In genomic region chr13:54328954-54329490, GRCm38 (mm10) we compare ENCODE assay signal across 13 mouse cellular contexts. TPM values are rescaled to one million over a fixed set of nuclear protein-coding genes. Genes with fewer than 3 reads are reported as not detected.
DNase-seq lines count a peak whose midpoint lies in the region; ATAC-seq lines count a peak whose summit lies in the region.
"Had no signal": no experiment of that assay in that cellular context is flagged by ENCODE, and none has a peak within 500 bp of the region (broad histone marks: within the 10 kb centered on the region; RNA-seq: fewer than 3 reads in every experiment).

No protein-coding gene starts in this region.

- ATAC-seq in forebrain, embryonic 13.5 days: no peak
- ATAC-seq in hindbrain, embryonic 16.5 days: no peak
- ATAC-seq in midbrain, embryonic 16.5 days: no peak
- no peak for ATAC-seq in monocyte, adult 5-6 weeks (replicated peaks; ENCODE audit: insufficient number of reproducible peaks, low FRiP score, low TSS enrichment, poor library complexity, severe bottlenecking)
- ATAC-seq: CD4-positive, CD25-positive, alpha-beta regulatory T cell, adult 4 months had no signal

- H3K27ac ChIP-seq in forebrain, embryonic 13.5 days: peak overlapping the region; percentile 52
- 0 out of 2 replicates have a peak overlapping the region, but pooled peaks have one; percentile 20 for H3K27ac ChIP-seq in hindbrain, embryonic 16.5 days (ENCODE audit: low read depth, low read length)
- H3K27ac ChIP-seq in midbrain, embryonic 16.5 days (ENCODE audit: low read length): peak overlapping the region; percentile 50
- H3K27ac ChIP-seq: liver, embryonic 13.5 days had no signal

- no peak overlapping the region for H3K4me2 ChIP-seq in forebrain, embryonic 13.5 days
- H3K4me2 ChIP-seq in hindbrain, embryonic 16.5 days (ENCODE audit: low read length): no peak overlapping the region
- H3K4me2 ChIP-seq in midbrain, embryonic 16.5 days (ENCODE audit: low read length): no peak overlapping the region
- H3K4me2 ChIP-seq: liver, embryonic 13.5 days had no signal

- WGBS in forebrain, embryonic 13.5 days: 6% methylated on average over 8 of the region's 8 CpGs
- WGBS in hindbrain, embryonic 16.5 days: 13% methylated on average over 8 of the region's 8 CpGs
- WGBS in midbrain, embryonic 16.5 days: 9% methylated on average over 8 of the region's 8 CpGs

- no peaks in the 10 kb centered on the region for H3K27me3 ChIP-seq in forebrain, embryonic 13.5 days
- no peaks in the 10 kb centered on the region for H3K27me3 ChIP-seq in hindbrain, embryonic 16.5 days (replicated peaks; ENCODE audit: control insufficient read depth, insufficient read depth, low read length)
- no peaks in the 10 kb centered on the region for H3K27me3 ChIP-seq in midbrain, embryonic 16.5 days (ENCODE audit: control insufficient read depth, insufficient read depth, low read depth, low read length)
- H3K27me3 ChIP-seq: liver, embryonic 13.5 days had no signal

- DNase-seq in embryo, embryonic 9.5 days (ENCODE audit: extremely low spot score): peak; percentile 30
- DNase-seq in urinary bladder, postnatal 36 days (ENCODE audit: low spot score in 2 of 2): no peak
- no peak for DNase-seq in right cerebral cortex, postnatal 25 days
- DNase-seq: cerebellum, adult 18-20 months; gastrocnemius, postnatal 14 days; liver, embryonic 13.5 days; lung, postnatal 14 days; thymus, adult 18-20 months had no signal

- H3K9ac ChIP-seq in forebrain, embryonic 13.5 days: peak overlapping the region; percentile 36; the same call in 1 of the 2 replicates
- no peak overlapping the region for H3K9ac ChIP-seq in hindbrain, embryonic 16.5 days (ENCODE audit: low read depth, low read length)
- peak overlapping the region; percentile 4; the same call in 1 of the 2 replicates for H3K9ac ChIP-seq in midbrain, embryonic 16.5 days (ENCODE audit: low read depth, low read length)
- H3K9ac ChIP-seq: liver, embryonic 13.5 days had no signal

- no peaks in the 10 kb centered on the region for H3K9me3 ChIP-seq in forebrain, embryonic 13.5 days (replicated peaks)
- H3K9me3 ChIP-seq in hindbrain, embryonic 16.5 days (ENCODE audit: control insufficient read depth, low read length): no peaks in the 10 kb centered on the region
- no peaks in the 10 kb centered on the region for H3K9me3 ChIP-seq in midbrain, embryonic 16.5 days (replicated peaks; ENCODE audit: control insufficient read depth, low read length, poor library complexity, severe bottlenecking)
- H3K9me3 ChIP-seq: liver, embryonic 13.5 days had no signal

- H3K36me3 ChIP-seq in forebrain, embryonic 13.5 days (ENCODE audit: poor library complexity, severe bottlenecking): no peaks in the 10 kb centered on the region
- no peaks in the 10 kb centered on the region for H3K36me3 ChIP-seq in hindbrain, embryonic 16.5 days (ENCODE audit: control insufficient read depth, insufficient read depth, low read length)
- H3K36me3 ChIP-seq in midbrain, embryonic 16.5 days (ENCODE audit: control insufficient read depth, insufficient read depth, low read length): no peaks in the 10 kb centered on the region
- H3K36me3 ChIP-seq: liver, embryonic 13.5 days had no signal

- peaks cover 70% of the 10 kb centered on the region for H3K4me1 ChIP-seq in forebrain, embryonic 13.5 days
- peaks cover 34% of the 10 kb centered on the region for H3K4me1 ChIP-seq in hindbrain, embryonic 16.5 days (ENCODE audit: control insufficient read depth, insufficient read depth, low read depth, low read length)
- H3K4me1 ChIP-seq in midbrain, embryonic 16.5 days (ENCODE audit: control insufficient read depth, insufficient read depth, low read length): peaks cover 42% of the 10 kb centered on the region

- H3K4me3 ChIP-seq in forebrain, embryonic 13.5 days: no peak overlapping the region
- H3K4me3 ChIP-seq in hindbrain, embryonic 16.5 days (ENCODE audit: low read length): no peak overlapping the region
- H3K4me3 ChIP-seq in midbrain, embryonic 16.5 days (ENCODE audit: low read depth, low read length): no peak overlapping the region
- H3K4me3 ChIP-seq: liver, embryonic 13.5 days had no signal

RNA-seq across cellular contexts. Expression of gene Cplx2, which starts 42.1 kb away (rescaled TPM):
- 20.0 and 22.8 TPM in 2 replicates for polyA plus RNA-seq in forebrain, embryonic 13.5 days (2015; fragmentation: Nextera tagmentation; extraction: Ambion mirVana)
- 36.6 and 41.9 TPM in 2 replicates for polyA plus RNA-seq in hindbrain, embryonic 16.5 days (2015; fragmentation: Nextera tagmentation; extraction: Ambion mirVana)
- polyA plus RNA-seq in midbrain, embryonic 16.5 days (2015; fragmentation: Nextera tagmentation; extraction: Ambion mirVana): 25.8 and 30.8 TPM in 2 replicates
- total RNA-seq in monocyte, adult 5-6 weeks (2017): 0.19 to 0.85 TPM in 2 of 3 replicates, not detected in the other
- polyA plus RNA-seq: CD4-positive, CD25-positive, alpha-beta regulatory T cell, adult 4 months had no signal
